Mouse (Mus musculus): ENCODE results near the gene Pmepa1. TPM values are rescaled to one million over a fixed set of nuclear protein-coding genes. Genes with fewer than 3 reads are reported as not detected.

Gene Pmepa1
- polyA plus RNA-seq, 1 experiment from 2014 or later: 3.3 TPM

DNA sequence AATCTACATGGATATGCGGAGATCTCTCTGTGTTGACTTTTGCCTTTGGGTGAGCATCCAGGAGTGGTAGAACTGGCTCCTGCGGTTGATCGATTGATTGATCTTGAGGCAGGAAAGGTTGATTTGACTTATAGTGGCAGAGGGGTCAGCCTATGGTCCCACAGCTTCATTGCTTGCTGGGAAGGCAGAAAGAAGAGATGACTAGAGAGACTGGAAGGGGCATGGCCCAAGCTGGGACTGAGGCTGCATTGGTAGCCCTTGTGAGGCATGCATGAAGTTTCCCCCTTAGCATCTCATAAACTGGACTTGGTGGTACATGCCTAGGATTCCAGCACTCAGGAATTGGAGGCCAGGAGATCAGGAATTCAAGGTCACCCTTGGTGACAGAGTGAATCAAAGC is 69.3 kb downstream of the Pmepa1 start:
- 91% methylated on average over 3 of the region's 3 CpGs for WGBS
- H3K4me2 ChIP-seq (ENCODE audit: low read depth, low read length, severe bottlenecking): no peak overlapping the region
- no peak overlapping the region for H3K4me3 ChIP-seq (ENCODE audit: low read depth, low read length)
- no peak overlapping the region for H3K9ac ChIP-seq (ENCODE audit: low read length)
- no peaks in the 10 kb centered on the region for H3K9me3 ChIP-seq (ENCODE audit: control insufficient read depth, low read length)
- no peaks in the 10 kb centered on the region for H3K4me1 ChIP-seq (replicated peaks; ENCODE audit: control insufficient read depth, insufficient read depth, low read length)
- ATAC-seq (replicated peaks; ENCODE audit: low FRiP score) (no peak), DNase-seq (ENCODE audit: low spot score) (no peak)
- H3K36me3 ChIP-seq (ENCODE audit: control insufficient read depth, insufficient read depth, low read length): no peaks in the 10 kb centered on the region
- H3K27me3 ChIP-seq (ENCODE audit: control insufficient read depth, insufficient read depth, low read length): no peaks in the 10 kb centered on the region
- no peak overlapping the region for H3K27ac ChIP-seq (ENCODE audit: low read depth, low read length)

DNA sequence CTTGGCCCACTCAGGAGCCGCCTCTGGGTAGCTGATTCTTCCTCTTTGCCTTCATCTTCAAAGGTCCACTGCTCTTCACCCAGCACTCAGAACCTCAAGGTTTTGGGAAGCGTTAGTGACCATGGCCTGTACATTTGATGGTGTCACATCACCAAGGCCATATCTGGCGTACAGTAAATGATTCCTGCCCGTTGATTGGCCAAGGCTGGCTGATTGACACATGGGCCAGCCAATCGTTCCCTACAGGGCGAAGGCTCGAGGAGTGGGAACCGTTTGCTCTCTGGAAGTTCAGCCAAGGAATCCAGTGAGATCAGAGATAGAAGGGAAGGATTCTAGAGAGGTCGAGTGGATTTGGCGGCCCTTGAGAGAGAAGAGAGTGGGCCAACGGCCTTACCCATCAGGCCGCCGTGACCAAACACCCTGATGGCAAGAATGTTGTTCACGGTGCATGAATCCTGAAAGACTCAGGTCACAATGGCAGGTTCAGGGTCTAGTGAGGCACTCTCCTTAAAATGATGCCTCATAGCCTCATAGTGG is 70.7 kb downstream of the Pmepa1 start:
- H3K4me2 ChIP-seq (ENCODE audit: low read depth, low read length, severe bottlenecking): no peak overlapping the region
- no peaks in the 10 kb centered on the region for H3K9me3 ChIP-seq (ENCODE audit: control insufficient read depth, low read length)
- peak; percentile 46 for DNase-seq (ENCODE audit: low spot score)
- WGBS: 95% methylated on average over 14 of the region's 14 CpGs
- H3K9ac ChIP-seq (ENCODE audit: low read length): no peak overlapping the region
- no peaks in the 10 kb centered on the region for H3K4me1 ChIP-seq (replicated peaks; ENCODE audit: control insufficient read depth, insufficient read depth, low read length)
- H3K4me3 ChIP-seq (ENCODE audit: low read depth, low read length): no peak overlapping the region
- H3K36me3 ChIP-seq (ENCODE audit: control insufficient read depth, insufficient read depth, low read length): no peaks in the 10 kb centered on the region
- no peak for ATAC-seq (replicated peaks; ENCODE audit: low FRiP score)
- H3K27me3 ChIP-seq (ENCODE audit: control insufficient read depth, insufficient read depth, low read length): no peaks in the 10 kb centered on the region
- H3K27ac ChIP-seq (ENCODE audit: low read depth, low read length): no peak overlapping the region

DNA sequence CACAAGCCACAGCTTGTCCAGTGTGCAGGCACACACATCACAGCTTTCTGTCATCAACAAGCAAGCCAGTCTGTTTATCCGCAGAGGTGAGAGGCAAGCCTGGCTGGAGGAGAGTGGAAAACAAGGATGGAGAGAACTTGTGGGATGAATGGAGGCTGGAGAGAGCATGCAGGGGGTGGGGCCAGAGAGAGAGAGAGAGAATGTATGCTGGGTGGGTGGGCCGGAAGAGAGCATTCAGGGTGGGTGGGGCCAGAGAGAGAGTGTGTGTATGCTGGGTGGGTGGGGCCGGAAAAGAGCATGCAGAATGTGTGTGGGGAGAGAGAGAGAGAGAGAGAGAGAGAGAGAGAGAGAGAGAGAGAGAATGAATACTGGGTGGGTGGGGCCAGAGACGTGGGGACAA is 71.7 kb downstream of the Pmepa1 start:
- H3K4me3 ChIP-seq (ENCODE audit: low read depth, low read length): no peak overlapping the region
- WGBS: 75% methylated on average over 4 of the region's 4 CpGs
- no peak overlapping the region for H3K4me2 ChIP-seq (ENCODE audit: low read depth, low read length, severe bottlenecking)
- no peaks in the 10 kb centered on the region for H3K27me3 ChIP-seq (ENCODE audit: control insufficient read depth, insufficient read depth, low read length)
- no peaks in the 10 kb centered on the region for H3K4me1 ChIP-seq (replicated peaks; ENCODE audit: control insufficient read depth, insufficient read depth, low read length)
- H3K36me3 ChIP-seq (ENCODE audit: control insufficient read depth, insufficient read depth, low read length): no peaks in the 10 kb centered on the region
- H3K9ac ChIP-seq (ENCODE audit: low read length): no peak overlapping the region
- DNase-seq (ENCODE audit: low spot score) (peak; percentile 37), ATAC-seq (replicated peaks; ENCODE audit: low FRiP score) (no peak)
- no peak overlapping the region for H3K27ac ChIP-seq (ENCODE audit: low read depth, low read length)
- no peaks in the 10 kb centered on the region for H3K9me3 ChIP-seq (ENCODE audit: control insufficient read depth, low read length)

DNA sequence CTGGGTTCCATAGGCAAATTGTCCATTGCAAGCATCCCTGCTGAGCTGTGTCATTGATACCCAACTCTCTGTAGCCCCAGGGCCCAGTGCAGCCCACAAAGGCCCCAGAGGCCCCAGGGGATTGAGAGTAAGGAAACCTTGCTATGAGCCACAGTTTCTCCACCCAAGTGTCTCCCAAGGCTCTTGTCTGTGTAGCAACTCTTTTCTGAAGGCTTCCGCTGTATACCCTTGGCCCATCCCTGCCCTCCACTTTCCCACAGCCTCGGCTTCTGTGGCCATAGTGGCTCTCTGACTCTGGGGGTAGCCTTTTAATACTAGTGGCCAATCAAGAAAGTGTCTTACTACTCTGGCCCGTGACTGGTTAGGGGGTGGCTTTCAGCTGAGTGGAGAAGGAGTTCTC is 72.6 kb downstream of the Pmepa1 start:
- Histone ChIP-seq H3K9me3 (ENCODE audit: control insufficient read depth, low read length) (no peaks in the 10 kb centered on the region; the same call in 1 of the 2 replicates), H3K27ac (ENCODE audit: low read depth, low read length) (no peak overlapping the region), H3K9ac (ENCODE audit: low read length) (no peak overlapping the region), H3K4me3 (ENCODE audit: low read depth, low read length) (no peak overlapping the region), H3K36me3 (ENCODE audit: control insufficient read depth, insufficient read depth, low read length) (no peaks in the 10 kb centered on the region), H3K27me3 (ENCODE audit: control insufficient read depth, insufficient read depth, low read length) (no peaks in the 10 kb centered on the region), H3K4me1 (replicated peaks; ENCODE audit: control insufficient read depth, insufficient read depth, low read length) (no peaks in the 10 kb centered on the region), H3K4me2 (ENCODE audit: low read depth, low read length, severe bottlenecking) (no peak overlapping the region)
- no peak for ATAC-seq (replicated peaks; ENCODE audit: low FRiP score)
- 84% methylated on average over 3 of the region's 3 CpGs for WGBS
- peak; percentile 30 for DNase-seq (ENCODE audit: low spot score)

DNA sequence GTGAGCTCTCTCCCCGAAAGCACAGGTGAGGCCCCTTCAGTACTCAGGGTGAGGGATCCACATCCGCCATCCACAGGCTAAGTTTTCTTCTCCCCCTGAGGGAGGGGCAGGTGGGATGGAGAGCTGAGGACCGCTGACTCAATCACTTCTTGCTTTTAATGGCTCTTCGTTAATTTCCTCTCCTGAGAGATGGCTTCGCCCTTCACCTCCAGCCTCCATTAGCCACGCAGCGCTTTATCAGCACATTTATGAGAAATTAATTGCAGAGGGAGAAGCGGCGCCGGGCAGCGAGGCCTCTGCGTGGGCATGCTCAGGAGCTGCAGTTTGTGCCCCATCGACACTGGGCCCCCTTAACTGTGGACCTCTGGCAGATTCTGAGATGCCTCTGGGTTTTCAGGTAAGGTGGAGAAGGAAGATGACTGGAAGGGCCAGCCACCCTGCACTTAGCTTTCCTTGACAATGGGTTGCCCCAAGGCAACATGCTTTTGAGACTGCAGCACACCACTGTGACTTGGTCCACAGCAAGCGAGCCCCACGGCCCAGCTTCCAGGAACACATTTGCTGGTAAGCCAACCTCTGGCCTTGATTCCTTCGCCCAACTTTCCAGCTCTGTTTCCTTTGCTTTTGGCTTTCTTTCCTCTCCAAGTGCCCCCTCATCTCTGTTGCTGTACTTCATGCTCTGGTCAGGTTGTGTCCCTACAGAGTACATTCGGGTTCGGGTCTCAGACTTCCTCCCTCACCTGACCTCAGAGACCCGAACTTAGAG is 73.2 kb downstream of the Pmepa1 start:
- H3K9me3 ChIP-seq (ENCODE audit: control insufficient read depth, low read length): no peaks in the 10 kb centered on the region; the same call in 1 of the 2 replicates
- no peaks in the 10 kb centered on the region for H3K36me3 ChIP-seq (ENCODE audit: control insufficient read depth, insufficient read depth, low read length)
- no peak overlapping the region for H3K27ac ChIP-seq (ENCODE audit: low read depth, low read length)
- H3K27me3 ChIP-seq (ENCODE audit: control insufficient read depth, insufficient read depth, low read length): no peaks in the 10 kb centered on the region
- DNase-seq (ENCODE audit: low spot score) (peak; percentile 45), ATAC-seq (replicated peaks; ENCODE audit: low FRiP score) (no peak)
- H3K4me3 ChIP-seq (ENCODE audit: low read depth, low read length): no peak overlapping the region
- no peak overlapping the region for H3K9ac ChIP-seq (ENCODE audit: low read length)
- 85% methylated on average over 19 of the region's 19 CpGs for WGBS
- H3K4me2 ChIP-seq (ENCODE audit: low read depth, low read length, severe bottlenecking): no peak overlapping the region
- H3K4me1 ChIP-seq (replicated peaks; ENCODE audit: control insufficient read depth, insufficient read depth, low read length): no peaks in the 10 kb centered on the region

DNA sequence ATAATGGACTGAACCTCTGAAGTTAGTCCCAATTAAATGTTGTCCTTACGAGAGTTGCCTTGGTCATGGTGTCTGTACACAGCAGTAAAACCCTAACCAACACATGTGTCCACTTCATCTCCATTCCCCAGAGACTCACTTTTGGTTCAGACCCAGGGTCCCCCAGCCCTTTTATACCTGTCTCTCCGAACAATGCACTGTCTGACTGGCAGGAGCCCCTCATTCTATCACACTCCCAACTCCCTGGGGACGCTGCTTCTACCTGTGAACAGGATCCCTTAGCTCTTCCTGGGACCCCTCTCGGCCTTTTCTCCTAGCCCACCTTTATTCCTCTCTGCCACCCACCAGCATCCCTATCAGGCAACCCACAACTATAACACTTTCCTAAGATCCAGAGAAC is 81.5 kb downstream of the Pmepa1 start:
- ATAC-seq (replicated peaks; ENCODE audit: low FRiP score) (no peak), DNase-seq (ENCODE audit: low spot score) (peak; percentile 32)
- WGBS: 86% methylated on average over 4 of the region's 4 CpGs
- Histone ChIP-seq H3K9ac (ENCODE audit: low read length) (no peak overlapping the region), H3K4me1 (replicated peaks; ENCODE audit: control insufficient read depth, insufficient read depth, low read length) (no peaks in the 10 kb centered on the region), H3K27ac (ENCODE audit: low read depth, low read length) (no peak overlapping the region), H3K27me3 (ENCODE audit: control insufficient read depth, insufficient read depth, low read length) (no peaks in the 10 kb centered on the region), H3K4me2 (ENCODE audit: low read depth, low read length, severe bottlenecking) (no peak overlapping the region), H3K9me3 (ENCODE audit: control insufficient read depth, low read length) (no peaks in the 10 kb centered on the region; the same call in 1 of the 2 replicates), H3K4me3 (ENCODE audit: low read depth, low read length) (no peak overlapping the region), H3K36me3 (ENCODE audit: control insufficient read depth, insufficient read depth, low read length) (no peaks in the 10 kb centered on the region)

DNA sequence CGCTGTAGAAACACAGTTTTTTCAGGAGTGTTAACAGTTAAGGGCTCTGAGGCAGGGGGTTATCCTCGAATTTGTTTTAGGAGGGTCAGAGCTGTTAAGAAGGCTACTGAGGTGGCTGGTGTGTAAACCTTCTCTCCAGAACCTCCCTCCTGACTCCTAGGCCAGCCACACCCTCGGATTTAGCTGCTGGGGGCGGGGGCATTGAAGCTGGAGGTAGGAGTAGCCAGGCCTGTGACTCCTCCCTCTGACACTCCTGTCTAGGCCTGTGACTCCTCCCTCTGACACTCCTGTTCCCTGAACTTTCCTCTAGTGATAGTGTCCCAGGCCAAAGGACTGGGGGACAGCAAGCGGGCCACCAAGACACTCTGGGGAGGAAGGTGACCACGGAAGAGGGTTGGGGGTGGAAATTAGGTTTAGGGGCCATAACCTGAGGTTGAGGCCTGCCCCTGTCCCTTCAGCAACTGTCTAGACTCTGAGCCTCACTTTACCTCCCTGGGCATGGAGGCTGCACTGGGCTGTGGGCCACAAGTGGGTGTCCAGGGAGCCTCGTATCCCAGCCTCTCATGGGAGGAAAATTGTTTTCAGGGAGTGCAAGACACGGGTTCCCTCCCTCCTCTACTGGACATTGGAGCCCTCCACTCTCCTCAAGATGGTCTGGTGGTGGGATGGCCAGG is 89.0 kb downstream of the Pmepa1 start:
- H3K27me3 ChIP-seq (ENCODE audit: control insufficient read depth, insufficient read depth, low read length): no peaks in the 10 kb centered on the region
- WGBS: 35% methylated on average over 8 of the region's 8 CpGs
- ATAC-seq (replicated peaks; ENCODE audit: low FRiP score): no peak

DNA sequence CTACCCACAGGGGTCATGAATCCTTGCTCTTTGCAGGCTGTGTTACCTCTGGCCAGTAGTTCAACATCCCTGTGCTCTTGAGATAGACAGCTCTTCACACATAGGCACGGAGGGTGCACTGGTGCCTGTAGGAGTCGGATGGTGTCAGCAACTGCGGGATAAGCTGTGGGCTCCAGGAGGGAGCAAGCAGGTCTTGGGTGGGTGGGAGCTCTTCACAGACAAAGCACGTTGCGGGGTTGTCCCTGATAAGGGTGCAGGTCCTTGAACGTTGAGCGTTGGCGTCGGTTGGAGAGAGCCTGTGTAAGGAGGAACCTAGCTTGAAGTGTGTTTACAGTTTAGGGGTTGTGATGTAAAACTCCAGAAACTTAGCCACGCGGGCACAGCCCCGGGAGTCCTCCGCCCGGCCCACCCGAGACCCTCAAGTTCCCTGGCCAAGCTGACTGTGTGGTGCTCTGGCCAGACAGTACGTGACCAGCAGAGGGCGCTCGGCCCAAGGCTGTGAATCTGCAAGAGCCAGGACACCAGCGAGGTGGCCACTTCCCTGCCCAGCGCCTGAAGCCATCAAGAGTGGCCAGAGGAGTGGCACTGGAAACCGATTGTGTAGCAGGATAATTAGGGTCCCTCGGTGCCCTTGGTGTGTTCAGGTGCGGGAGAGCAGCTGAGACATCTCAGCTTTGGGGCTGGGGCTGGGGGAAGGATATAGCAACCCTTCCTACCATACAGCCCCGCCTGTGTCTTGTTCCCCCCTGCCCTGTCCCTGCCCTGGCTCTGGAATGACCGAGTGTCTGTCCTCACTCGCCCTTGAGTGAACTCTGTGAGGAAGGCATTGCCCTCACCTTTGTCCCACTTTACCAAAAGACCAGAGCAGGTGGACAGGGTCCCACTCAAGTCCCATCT is 90.0 kb downstream of the Pmepa1 start:
- Histone ChIP-seq H3K9ac (ENCODE audit: low read length) (no peak overlapping the region), H3K36me3 (ENCODE audit: control insufficient read depth, insufficient read depth, low read length) (no peaks in the 10 kb centered on the region), H3K9me3 (ENCODE audit: control insufficient read depth, low read length) (no peaks in the 10 kb centered on the region), H3K4me2 (ENCODE audit: low read depth, low read length, severe bottlenecking) (no peak overlapping the region), H3K4me1 (replicated peaks; ENCODE audit: control insufficient read depth, insufficient read depth, low read length) (no peaks in the 10 kb centered on the region), H3K27ac (ENCODE audit: low read depth, low read length) (no peak overlapping the region), H3K4me3 (ENCODE audit: low read depth, low read length) (no peak overlapping the region), H3K27me3 (ENCODE audit: control insufficient read depth, insufficient read depth, low read length) (no peaks in the 10 kb centered on the region)
- WGBS: 31% methylated on average over 26 of the region's 26 CpGs
- ATAC-seq (replicated peaks; ENCODE audit: low FRiP score): peak; percentile 77
- DNase-seq (ENCODE audit: low spot score): peak; percentile 95

More for the DNA sequence above, 89.0 kb downstream of the Pmepa1 start:
- Histone ChIP-seq H3K4me2 (ENCODE audit: low read depth, low read length, severe bottlenecking) (no peak overlapping the region; the same call in 1 of the 2 replicates), H3K4me1 (replicated peaks; ENCODE audit: control insufficient read depth, insufficient read depth, low read length) (no peaks in the 10 kb centered on the region), H3K36me3 (ENCODE audit: control insufficient read depth, insufficient read depth, low read length) (no peaks in the 10 kb centered on the region), H3K9me3 (ENCODE audit: control insufficient read depth, low read length) (no peaks in the 10 kb centered on the region), H3K27ac (ENCODE audit: low read depth, low read length) (no peak overlapping the region), H3K9ac (ENCODE audit: low read length) (no peak overlapping the region), H3K4me3 (ENCODE audit: low read depth, low read length) (no peak overlapping the region)
- peak; percentile 45 for DNase-seq (ENCODE audit: low spot score)

All from forebrain, embryonic 11.5 days (tissue).